Mouse (Mus musculus): ENCODE results near the gene Gm21969. TPM values are rescaled to one million over a fixed set of nuclear protein-coding genes. Genes with fewer than 3 reads are reported as not detected.
A peak's percentile ranks its signal among the peaks of the same experiment; 100 is the strongest.

The Gm21969 gene
- polyA plus RNA-seq, 1 experiment from 2014 or later = not detected

DNA sequence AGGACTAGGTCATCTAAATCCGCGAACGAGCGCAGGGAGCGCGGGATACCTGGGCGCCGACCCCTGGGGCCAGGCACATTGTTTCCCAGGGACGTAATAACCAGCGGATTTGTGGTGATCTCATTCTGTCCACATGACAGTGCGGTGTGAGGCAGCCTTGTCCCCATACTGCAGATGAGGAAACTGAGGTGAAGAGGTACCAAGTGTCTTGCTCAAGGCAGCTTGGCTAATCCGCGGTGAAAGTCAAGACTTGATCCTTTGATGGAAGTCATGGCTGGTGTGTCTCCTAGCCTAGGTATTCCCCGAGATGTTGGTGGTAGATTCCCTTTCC is 27.3 kb upstream of the Gm21969 start:
- peak overlapping the region; percentile 74 for H3K4me2 ChIP-seq (replicated peaks)
- no peak for DNase-seq (ENCODE audit: low spot score)
- no peaks in the 10 kb centered on the region for H3K36me3 ChIP-seq (replicated peaks; ENCODE audit: control insufficient read depth, insufficient read depth)
- H3K27me3 ChIP-seq (ENCODE audit: control insufficient read depth, insufficient read depth, low read length) = peaks cover 4% of the 10 kb centered on the region; the same call in 1 of the 2 replicates
- H3K9me3 ChIP-seq (ENCODE audit: control insufficient read depth, low read length) = no peaks in the 10 kb centered on the region
- 11% methylated on average over 14 of the region's 14 CpGs for WGBS
- peak overlapping the region; percentile 83 for H3K9ac ChIP-seq
- no peak for ATAC-seq (ENCODE audit: low FRiP score)
- peak overlapping the region; percentile 85 for H3K4me3 ChIP-seq (replicated peaks; ENCODE audit: low read length)
- H3K4me1 ChIP-seq (replicated peaks; ENCODE audit: control insufficient read depth, insufficient read depth, low read length) = peaks cover 25% of the 10 kb centered on the region
- peak overlapping the region; percentile 88 for H3K27ac ChIP-seq

DNA sequence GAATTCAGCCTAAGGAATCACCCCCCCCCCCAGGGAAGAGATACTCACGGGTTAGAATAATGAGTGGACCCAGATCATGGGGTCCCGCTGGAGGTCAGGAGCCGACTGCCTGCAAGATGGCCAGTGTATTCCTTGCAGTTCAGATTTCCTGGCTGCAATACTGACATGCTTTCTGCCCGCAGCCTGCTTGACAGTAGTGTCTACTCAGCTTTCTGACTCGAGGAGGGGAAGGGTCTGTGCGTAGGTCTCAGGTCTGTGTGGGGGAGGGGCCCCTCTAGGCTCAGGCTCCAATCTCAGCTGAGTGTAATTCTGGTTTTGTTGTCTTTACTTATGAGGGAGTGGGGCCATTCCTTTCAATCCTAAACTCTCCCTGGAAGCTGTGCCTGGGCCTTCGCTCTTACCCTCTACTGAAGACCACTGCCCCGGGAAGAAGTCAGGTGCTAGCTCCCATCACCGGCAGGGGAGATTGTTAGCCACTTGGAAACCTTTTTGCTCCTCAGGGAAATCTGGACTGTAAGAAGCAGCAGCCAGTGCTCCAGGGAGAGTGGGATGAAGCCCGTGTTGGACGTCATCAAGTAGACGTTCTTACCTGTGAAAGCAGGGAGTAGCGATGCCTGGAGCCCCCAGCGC is 26.6 kb upstream of the Gm21969 start:
- WGBS = 50% methylated on average over 14 of the region's 14 CpGs
- H3K36me3 ChIP-seq (replicated peaks; ENCODE audit: control insufficient read depth, insufficient read depth) = no peaks in the 10 kb centered on the region
- ATAC-seq (ENCODE audit: low FRiP score) = no peak
- peak overlapping the region; percentile 83 for H3K9ac ChIP-seq
- H3K9me3 ChIP-seq (ENCODE audit: control insufficient read depth, low read length) = no peaks in the 10 kb centered on the region
- H3K4me2 ChIP-seq (replicated peaks) = peak overlapping the region; percentile 74
- peaks cover 32% of the 10 kb centered on the region for H3K4me1 ChIP-seq (replicated peaks; ENCODE audit: control insufficient read depth, insufficient read depth, low read length)
- no peak overlapping the region for H3K27ac ChIP-seq
- peak overlapping the region; percentile 85 for H3K4me3 ChIP-seq (replicated peaks; ENCODE audit: low read length)
- no peak for DNase-seq (ENCODE audit: low spot score)
- peaks cover 4% of the 10 kb centered on the region; the same call in 1 of the 2 replicates for H3K27me3 ChIP-seq (ENCODE audit: control insufficient read depth, insufficient read depth, low read length)

GRCm38 (mm10) chr4:139577006-139577405 is 26.0 kb upstream of the Gm21969 start:
- H3K4me1 ChIP-seq (replicated peaks; ENCODE audit: control insufficient read depth, insufficient read depth, low read length) = peaks cover 38% of the 10 kb centered on the region

DNA sequence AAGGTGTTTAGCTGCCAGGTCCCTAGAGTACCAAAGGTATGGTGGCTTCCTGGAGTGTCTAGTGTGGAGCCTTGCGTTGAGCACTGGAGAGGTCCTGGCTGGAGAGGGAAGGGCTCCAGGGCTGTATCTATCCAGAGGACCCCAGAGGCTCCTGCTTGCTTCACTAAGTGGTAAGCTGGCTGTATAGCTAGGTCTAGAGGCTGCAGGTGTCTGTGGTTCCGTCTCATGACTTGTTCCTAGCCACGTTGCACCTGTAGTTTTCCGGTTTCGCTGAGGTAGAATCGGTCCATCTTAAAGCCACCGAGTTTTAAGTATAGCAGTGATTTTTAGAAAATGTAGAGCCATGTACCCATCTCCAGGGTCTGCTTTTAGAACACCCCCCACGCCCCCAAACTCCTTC is 24.6 kb upstream of the Gm21969 start:
- Histone ChIP-seq H3K27ac (no peak overlapping the region), H3K9ac (no peak overlapping the region), H3K4me2 (replicated peaks) (no peak overlapping the region), H3K36me3 (replicated peaks; ENCODE audit: control insufficient read depth, insufficient read depth) (no peaks in the 10 kb centered on the region), H3K4me3 (replicated peaks; ENCODE audit: low read length) (no peak overlapping the region), H3K4me1 (replicated peaks; ENCODE audit: control insufficient read depth, insufficient read depth, low read length) (peaks cover 46% of the 10 kb centered on the region), H3K27me3 (ENCODE audit: control insufficient read depth, insufficient read depth, low read length) (no peaks in the 10 kb centered on the region), H3K9me3 (ENCODE audit: control insufficient read depth, low read length) (no peaks in the 10 kb centered on the region)
- DNase-seq (ENCODE audit: low spot score) (no peak), ATAC-seq (ENCODE audit: low FRiP score) (no peak)
- 84% methylated on average over 8 of the region's 8 CpGs for WGBS

More at GRCm38 (mm10) chr4:139577006-139577405, 26.0 kb upstream of the Gm21969 start:
- Histone ChIP-seq H3K4me2 (replicated peaks) (peak overlapping the region; percentile 74), H3K27me3 (ENCODE audit: control insufficient read depth, insufficient read depth, low read length) (peaks cover 4% of the 10 kb centered on the region; the same call in 1 of the 2 replicates), H3K4me3 (replicated peaks; ENCODE audit: low read length) (peak overlapping the region; percentile 85; the same call in 1 of the 2 replicates), H3K36me3 (replicated peaks; ENCODE audit: control insufficient read depth, insufficient read depth) (no peaks in the 10 kb centered on the region), H3K9ac (0 out of 2 replicates have a peak overlapping the region, but pooled peaks have one; percentile 26), H3K27ac (no peak overlapping the region), H3K9me3 (ENCODE audit: control insufficient read depth, low read length) (no peaks in the 10 kb centered on the region)
- no peak for ATAC-seq (ENCODE audit: low FRiP score)
- no peak for DNase-seq (ENCODE audit: low spot score)
- 88% methylated on average over 7 of the region's 7 CpGs for WGBS

DNA sequence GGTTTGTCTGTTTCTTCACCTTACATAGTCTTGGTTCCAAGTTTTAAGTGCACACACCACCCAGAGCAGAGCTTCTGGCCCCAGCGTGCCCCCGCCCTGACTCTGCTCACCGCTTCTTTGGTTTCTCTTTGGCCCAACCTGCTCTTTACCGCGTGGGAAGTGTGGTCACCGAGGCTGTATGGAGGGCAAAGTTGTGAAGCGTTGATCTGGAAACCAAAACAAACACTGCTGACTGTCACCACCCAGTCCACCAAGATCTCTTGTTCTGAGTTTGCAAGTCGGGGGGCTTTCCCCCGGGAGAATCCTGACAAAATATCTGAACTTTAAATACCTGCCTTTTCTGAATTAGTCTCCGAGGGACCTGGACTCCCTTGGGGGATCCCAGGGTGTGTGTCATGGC is 24.0 kb upstream of the Gm21969 start:
- peaks cover 46% of the 10 kb centered on the region for H3K4me1 ChIP-seq (replicated peaks; ENCODE audit: control insufficient read depth, insufficient read depth, low read length)
- H3K36me3 ChIP-seq (replicated peaks; ENCODE audit: control insufficient read depth, insufficient read depth) = no peaks in the 10 kb centered on the region
- no peaks in the 10 kb centered on the region for H3K27me3 ChIP-seq (ENCODE audit: control insufficient read depth, insufficient read depth, low read length)
- 62% methylated on average over 10 of the region's 10 CpGs for WGBS
- 0 out of 2 replicates have a peak overlapping the region, but pooled peaks have one; percentile 3 for H3K4me2 ChIP-seq (replicated peaks)
- no peak overlapping the region for H3K4me3 ChIP-seq (replicated peaks; ENCODE audit: low read length)
- H3K9ac ChIP-seq = no peak overlapping the region
- DNase-seq (ENCODE audit: low spot score) (no peak), ATAC-seq (ENCODE audit: low FRiP score) (no peak)
- H3K9me3 ChIP-seq (ENCODE audit: control insufficient read depth, low read length) = no peaks in the 10 kb centered on the region
- H3K27ac ChIP-seq = no peak overlapping the region

DNA sequence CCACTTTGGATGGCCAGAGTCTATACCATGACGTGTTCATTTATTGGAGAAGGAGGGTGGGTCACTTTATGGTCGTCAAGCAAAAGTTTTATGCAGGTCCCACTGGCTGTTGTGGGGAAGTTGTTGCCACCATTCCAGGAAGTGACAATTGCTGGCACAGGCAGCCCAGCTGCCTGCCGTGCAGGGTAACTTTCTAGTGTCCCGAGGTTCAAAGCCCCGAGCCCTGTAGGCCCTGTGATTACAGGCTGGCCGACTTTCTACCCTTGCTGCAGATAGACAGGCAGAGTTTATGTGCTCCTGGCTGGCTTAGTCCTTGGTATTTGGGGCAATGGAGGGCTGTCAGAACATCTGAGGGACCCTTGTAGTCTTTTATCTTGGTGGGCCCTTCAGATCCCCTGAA is 23.5 kb upstream of the Gm21969 start:
- 60% methylated on average over 6 of the region's 6 CpGs for WGBS
- peaks cover 46% of the 10 kb centered on the region for H3K4me1 ChIP-seq (replicated peaks; ENCODE audit: control insufficient read depth, insufficient read depth, low read length)
- H3K4me3 ChIP-seq (replicated peaks; ENCODE audit: low read length) = no peak overlapping the region
- H3K36me3 ChIP-seq (replicated peaks; ENCODE audit: control insufficient read depth, insufficient read depth) = no peaks in the 10 kb centered on the region
- H3K4me2 ChIP-seq (replicated peaks) = no peak overlapping the region
- H3K27ac ChIP-seq = no peak overlapping the region
- no peak overlapping the region for H3K9ac ChIP-seq
- ATAC-seq (ENCODE audit: low FRiP score) = no peak
- no peaks in the 10 kb centered on the region for H3K9me3 ChIP-seq (ENCODE audit: control insufficient read depth, low read length)
- DNase-seq (ENCODE audit: low spot score) = no peak
- H3K27me3 ChIP-seq (ENCODE audit: control insufficient read depth, insufficient read depth, low read length) = no peaks in the 10 kb centered on the region

DNA sequence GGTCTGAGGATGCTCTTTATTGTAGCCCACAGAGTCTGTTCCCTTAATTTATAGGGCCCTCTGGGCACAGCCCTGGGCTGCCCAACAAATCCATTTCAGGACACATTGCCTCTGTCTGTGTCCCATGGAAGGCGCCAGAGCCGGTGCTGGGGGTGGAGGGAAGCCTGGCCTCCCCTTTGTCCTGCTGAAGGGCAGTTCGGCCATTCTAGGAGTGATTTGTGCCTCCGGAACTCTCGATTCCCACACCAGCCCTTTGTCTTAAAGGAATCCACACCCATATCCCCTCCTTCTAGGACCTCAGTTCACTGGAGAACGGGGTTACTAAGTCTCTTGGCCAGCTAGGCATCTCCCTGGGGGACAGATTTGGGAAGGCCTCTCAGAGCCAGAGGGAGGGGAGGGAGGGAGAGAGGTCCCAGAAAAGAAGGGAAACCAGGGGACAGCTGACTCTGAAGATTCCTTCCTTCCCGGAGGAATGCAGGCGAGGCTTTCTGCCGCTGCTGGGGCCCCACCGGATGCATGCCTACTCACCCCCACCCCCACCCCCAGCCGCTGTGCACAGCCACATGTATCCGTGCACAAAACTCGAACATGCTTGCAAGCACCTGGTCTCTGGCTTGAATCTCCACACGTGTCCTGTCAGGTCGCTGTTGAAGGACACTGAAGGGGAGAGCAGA is 22.2 kb upstream of the Gm21969 start:
- Histone ChIP-seq H3K9ac (peak overlapping the region; percentile 50), H3K4me2 (replicated peaks) (peak overlapping the region; percentile 27), H3K4me1 (replicated peaks; ENCODE audit: control insufficient read depth, insufficient read depth, low read length) (peaks cover 43% of the 10 kb centered on the region), H3K36me3 (replicated peaks; ENCODE audit: control insufficient read depth, insufficient read depth) (no peaks in the 10 kb centered on the region), H3K4me3 (replicated peaks; ENCODE audit: low read length) (no peak overlapping the region), H3K27me3 (ENCODE audit: control insufficient read depth, insufficient read depth, low read length) (no peaks in the 10 kb centered on the region), H3K27ac (peak overlapping the region; percentile 40; the same call in 1 of the 2 replicates), H3K9me3 (ENCODE audit: control insufficient read depth, low read length) (no peaks in the 10 kb centered on the region)
- ATAC-seq (ENCODE audit: low FRiP score) (no peak), DNase-seq (ENCODE audit: low spot score) (no peak)
- 10% methylated on average over 15 of the region's 15 CpGs for WGBS

GRCm38 (mm10) chr4:139581427-139582051 is 21.4 kb upstream of the Gm21969 start:
- Histone ChIP-seq H3K9ac (peak overlapping the region; percentile 50; the same call in 1 of the 2 replicates), H3K36me3 (replicated peaks; ENCODE audit: control insufficient read depth, insufficient read depth) (no peaks in the 10 kb centered on the region), H3K4me1 (replicated peaks; ENCODE audit: control insufficient read depth, insufficient read depth, low read length) (peaks cover 36% of the 10 kb centered on the region), H3K4me2 (replicated peaks) (peak overlapping the region; percentile 27), H3K27me3 (ENCODE audit: control insufficient read depth, insufficient read depth, low read length) (no peaks in the 10 kb centered on the region), H3K4me3 (replicated peaks; ENCODE audit: low read length) (no peak overlapping the region), H3K9me3 (ENCODE audit: control insufficient read depth, low read length) (no peaks in the 10 kb centered on the region), H3K27ac (peak overlapping the region; percentile 1; the same call in 1 of the 2 replicates)
- DNase-seq (ENCODE audit: low spot score) = no peak
- ATAC-seq (ENCODE audit: low FRiP score) = no peak
- 36% methylated on average over 6 of the region's 6 CpGs for WGBS

DNA sequence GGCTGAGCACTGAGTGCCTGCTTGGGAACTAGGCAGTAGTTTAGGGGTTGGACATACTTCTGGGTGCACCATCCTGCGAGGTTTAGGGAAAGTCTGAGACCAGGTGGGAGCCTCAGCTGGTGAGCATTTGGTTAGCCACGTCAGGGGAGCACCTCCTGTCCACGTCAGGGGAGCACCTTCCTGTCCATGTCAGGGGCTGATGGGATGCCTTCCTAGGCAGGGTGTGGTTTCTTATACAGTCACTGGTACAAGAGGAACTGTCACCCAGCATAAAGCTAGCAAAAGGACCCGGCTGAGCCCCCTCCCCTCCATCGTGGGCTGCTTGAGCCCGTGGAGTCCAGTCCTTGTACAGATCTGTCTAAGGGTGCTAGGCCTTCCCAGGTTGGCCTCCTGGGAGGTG is 20.6 kb upstream of the Gm21969 start:
- Histone ChIP-seq H3K4me1 (replicated peaks; ENCODE audit: control insufficient read depth, insufficient read depth, low read length) (peaks cover 30% of the 10 kb centered on the region), H3K27me3 (ENCODE audit: control insufficient read depth, insufficient read depth, low read length) (no peaks in the 10 kb centered on the region), H3K4me3 (replicated peaks; ENCODE audit: low read length) (no peak overlapping the region), H3K9ac (no peak overlapping the region), H3K36me3 (replicated peaks; ENCODE audit: control insufficient read depth, insufficient read depth) (no peaks in the 10 kb centered on the region), H3K4me2 (replicated peaks) (no peak overlapping the region), H3K27ac (no peak overlapping the region), H3K9me3 (ENCODE audit: control insufficient read depth, low read length) (no peaks in the 10 kb centered on the region)
- ATAC-seq (ENCODE audit: low FRiP score) (no peak), DNase-seq (ENCODE audit: low spot score) (no peak)
- WGBS = 75% methylated on average over 6 of the region's 6 CpGs
